Mouse (Mus musculus): ENCODE results near the gene Mvd. TPM values are rescaled to one million over a fixed set of nuclear protein-coding genes. Genes with fewer than 3 reads are reported as not detected.

The Mvd gene
- polyA plus RNA-seq, 1 experiment from 2014 or later = 27.1 TPM

DNA sequence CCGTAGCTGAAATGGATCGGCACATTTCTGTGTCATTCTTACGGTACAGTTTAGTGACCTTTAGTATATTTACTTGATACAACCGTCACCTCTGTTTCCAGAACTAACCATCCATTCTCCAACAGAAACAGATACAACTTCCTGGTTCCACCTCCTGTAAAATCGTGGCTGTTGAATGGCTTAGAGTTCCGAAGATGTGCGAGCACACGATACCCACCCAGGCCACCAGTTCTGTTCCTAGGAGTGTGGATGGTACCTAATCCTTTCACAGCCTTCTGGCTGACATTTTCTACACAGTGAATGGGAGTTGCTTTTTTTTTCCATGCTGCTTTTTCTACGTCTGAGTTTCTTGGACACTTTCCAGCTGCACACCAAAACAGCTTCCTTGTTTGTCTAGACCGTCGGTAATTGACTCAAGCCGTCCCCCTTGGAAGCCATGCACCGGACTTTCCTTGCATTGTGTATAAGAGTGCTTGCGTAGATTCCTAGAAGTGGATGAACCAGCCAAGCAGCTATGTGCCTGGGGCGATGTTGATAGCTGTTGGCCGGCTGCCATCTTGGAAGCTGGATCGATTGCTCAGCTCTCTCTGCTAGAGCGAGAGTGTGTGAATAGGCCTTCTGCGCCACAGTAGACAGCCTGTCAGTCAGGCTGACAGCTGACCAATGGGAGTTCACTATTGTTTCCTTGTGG, 981 bp upstream of the Mvd start:
- Histone ChIP-seq H3K4me3 (ENCODE audit: low read depth, low read length) (peak overlapping the region; percentile 56), H3K27me3 (replicated peaks; ENCODE audit: control insufficient read depth, insufficient read depth, low read length) (no peaks in the 10 kb centered on the region), H3K4me1 (ENCODE audit: control insufficient read depth, insufficient read depth, low read length) (peaks cover 15% of the 10 kb centered on the region), H3K4me2 (ENCODE audit: low read depth, low read length) (peak overlapping the region; percentile 82), H3K27ac (replicated peaks; ENCODE audit: low read depth, low read length) (peak overlapping the region; percentile 91), H3K9ac (ENCODE audit: low read depth, low read length) (peak overlapping the region; percentile 71), H3K36me3 (ENCODE audit: control insufficient read depth, insufficient read depth, low read length) (0 out of 2 replicates have a peak, but pooled peaks cover 6% of the 10 kb centered on the region), H3K9me3 (ENCODE audit: control insufficient read depth, low read length) (no peaks in the 10 kb centered on the region)
- peak; percentile 39 for ATAC-seq (ENCODE audit: low read depth)
- peak; percentile 94 for DNase-seq (ENCODE audit: low spot score)
- WGBS = 4% methylated on average over 19 of the region's 19 CpGs

DNA sequence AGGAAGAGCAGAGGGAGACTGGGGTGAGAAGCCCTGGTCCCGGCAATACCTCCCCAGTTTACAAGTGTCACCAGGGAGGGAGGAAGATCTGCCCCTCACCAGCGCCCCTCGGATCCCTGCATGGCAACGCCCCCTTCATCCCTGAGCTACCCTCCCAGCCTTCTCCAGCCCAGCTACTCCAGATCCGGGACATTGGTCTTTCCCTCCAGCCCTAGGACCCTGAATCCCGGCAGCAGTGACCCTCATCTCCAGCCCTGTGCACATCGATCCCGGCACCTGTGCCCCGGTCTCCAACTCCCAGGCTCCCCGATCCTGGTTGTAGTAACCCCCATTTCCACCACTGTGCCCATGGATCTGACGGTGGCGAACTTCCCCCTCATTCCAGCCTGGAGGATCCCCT, 441 bp downstream of the Mvd start:
- no peaks in the 10 kb centered on the region for H3K27me3 ChIP-seq (replicated peaks; ENCODE audit: control insufficient read depth, insufficient read depth, low read length)
- DNase-seq (ENCODE audit: low spot score) (no peak), ATAC-seq (ENCODE audit: low read depth) (peak; percentile 4; the same call in 1 of the 2 replicates)
- H3K36me3 ChIP-seq (ENCODE audit: control insufficient read depth, insufficient read depth, low read length) = peaks cover 12% of the 10 kb centered on the region; the same call in 1 of the 2 replicates
- H3K9me3 ChIP-seq (ENCODE audit: control insufficient read depth, low read length) = no peaks in the 10 kb centered on the region
- peaks cover 15% of the 10 kb centered on the region for H3K4me1 ChIP-seq (ENCODE audit: control insufficient read depth, insufficient read depth, low read length)
- WGBS = 1% methylated on average over 8 of the region's 12 CpGs
- peak overlapping the region; percentile 97 for H3K4me2 ChIP-seq (ENCODE audit: low read depth, low read length)
- peak overlapping the region; percentile 73 for H3K9ac ChIP-seq (ENCODE audit: low read depth, low read length)
- H3K27ac ChIP-seq (replicated peaks; ENCODE audit: low read depth, low read length) = peak overlapping the region; percentile 71; the same call in 1 of the 2 replicates
- H3K4me3 ChIP-seq (ENCODE audit: low read depth, low read length) = peak overlapping the region; percentile 56

DNA sequence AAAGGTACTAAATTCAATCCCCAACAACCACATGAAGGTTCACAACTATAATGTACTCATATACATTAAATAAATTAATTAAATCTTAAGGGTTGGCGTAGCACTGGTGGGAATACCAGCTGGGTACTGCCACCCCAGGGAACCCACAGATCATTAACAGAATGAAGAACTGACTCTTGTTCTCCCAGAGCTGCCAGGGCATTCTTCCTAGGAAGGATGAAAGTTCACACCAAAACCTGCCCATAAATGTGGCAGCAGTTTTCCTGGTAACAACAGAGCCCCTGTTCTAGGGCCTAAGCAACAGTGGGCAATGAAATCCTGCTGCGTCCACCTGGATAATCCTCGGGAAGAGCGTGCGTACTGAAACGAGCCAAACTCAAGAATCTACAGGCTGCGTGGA, 866 bp downstream of the Mvd start:
- Histone ChIP-seq H3K9ac (ENCODE audit: low read depth, low read length) (peak overlapping the region; percentile 73), H3K4me2 (ENCODE audit: low read depth, low read length) (peak overlapping the region; percentile 97), H3K36me3 (ENCODE audit: control insufficient read depth, insufficient read depth, low read length) (peaks cover 14% of the 10 kb centered on the region; the same call in 1 of the 2 replicates), H3K27me3 (replicated peaks; ENCODE audit: control insufficient read depth, insufficient read depth, low read length) (no peaks in the 10 kb centered on the region), H3K4me3 (ENCODE audit: low read depth, low read length) (peak overlapping the region; percentile 56), H3K4me1 (ENCODE audit: control insufficient read depth, insufficient read depth, low read length) (peaks cover 15% of the 10 kb centered on the region), H3K27ac (replicated peaks; ENCODE audit: low read depth, low read length) (no peak overlapping the region), H3K9me3 (ENCODE audit: control insufficient read depth, low read length) (no peaks in the 10 kb centered on the region)
- no peak for ATAC-seq (ENCODE audit: low read depth)
- WGBS = 18% methylated on average over 7 of the region's 7 CpGs
- no peak for DNase-seq (ENCODE audit: low spot score)

DNA sequence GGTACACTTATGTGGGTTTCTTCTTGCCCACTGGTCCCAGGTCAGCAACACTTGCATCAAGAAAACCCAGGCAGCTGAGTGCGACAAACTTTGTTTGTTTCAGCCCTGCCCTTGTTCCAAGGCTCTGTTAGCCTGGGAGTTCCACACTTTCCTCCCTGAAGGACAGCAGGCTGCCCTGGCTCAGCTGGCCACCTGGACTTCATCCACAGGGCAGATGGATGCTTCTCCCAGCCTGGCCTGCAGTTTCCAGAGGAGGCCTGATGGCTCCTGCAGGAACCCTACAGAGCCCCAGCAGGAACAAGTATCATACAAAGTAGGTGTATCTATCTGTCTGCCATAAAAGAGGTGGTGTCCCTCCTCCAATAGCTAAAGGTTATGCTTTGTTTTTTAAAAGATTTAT, 1.9 kb downstream of the Mvd start:
- peaks cover 24% of the 10 kb centered on the region for H3K36me3 ChIP-seq (ENCODE audit: control insufficient read depth, insufficient read depth, low read length)
- no peak overlapping the region for H3K4me3 ChIP-seq (ENCODE audit: low read depth, low read length)
- no peak overlapping the region for H3K4me2 ChIP-seq (ENCODE audit: low read depth, low read length)
- no peak overlapping the region for H3K27ac ChIP-seq (replicated peaks; ENCODE audit: low read depth, low read length)
- H3K4me1 ChIP-seq (ENCODE audit: control insufficient read depth, insufficient read depth, low read length) = peaks cover 15% of the 10 kb centered on the region
- 100% methylated on average over 1 of the region's 1 CpGs for WGBS
- no peak for ATAC-seq (ENCODE audit: low read depth)
- no peaks in the 10 kb centered on the region for H3K27me3 ChIP-seq (replicated peaks; ENCODE audit: control insufficient read depth, insufficient read depth, low read length)
- 0 out of 2 replicates have a peak overlapping the region, but pooled peaks have one; percentile 30 for H3K9ac ChIP-seq (ENCODE audit: low read depth, low read length)
- DNase-seq (ENCODE audit: low spot score) = no peak
- no peaks in the 10 kb centered on the region for H3K9me3 ChIP-seq (ENCODE audit: control insufficient read depth, low read length)

DNA sequence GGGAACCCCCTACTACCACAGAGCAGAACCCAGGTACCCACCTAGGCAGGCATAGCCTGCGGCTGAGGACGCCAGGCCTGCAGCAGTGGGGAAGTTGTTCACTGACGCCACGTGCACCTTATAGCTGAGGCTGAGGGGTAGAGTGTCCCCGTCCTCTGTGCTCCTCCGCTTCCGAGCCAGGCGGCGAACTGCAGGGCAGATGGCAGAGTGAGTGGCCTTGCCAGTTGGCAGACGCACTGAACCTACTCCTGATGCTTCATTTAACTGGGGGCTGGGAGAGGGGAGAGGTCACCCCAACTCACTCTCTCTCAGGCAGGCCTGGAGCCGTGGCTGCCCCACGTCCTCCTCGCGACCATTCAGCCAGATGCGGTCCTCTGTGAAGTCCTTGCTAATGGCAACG, 3.9 kb downstream of the Mvd start:
- ATAC-seq (ENCODE audit: low read depth) (no peak), DNase-seq (ENCODE audit: low spot score) (no peak)
- no peak overlapping the region for H3K9ac ChIP-seq (ENCODE audit: low read depth, low read length)
- H3K9me3 ChIP-seq (ENCODE audit: control insufficient read depth, low read length) = no peaks in the 10 kb centered on the region
- H3K27me3 ChIP-seq (replicated peaks; ENCODE audit: control insufficient read depth, insufficient read depth, low read length) = no peaks in the 10 kb centered on the region
- WGBS = 94% methylated on average over 16 of the region's 16 CpGs
- no peak overlapping the region for H3K4me3 ChIP-seq (ENCODE audit: low read depth, low read length)
- peaks cover 42% of the 10 kb centered on the region for H3K36me3 ChIP-seq (ENCODE audit: control insufficient read depth, insufficient read depth, low read length)
- no peak overlapping the region for H3K27ac ChIP-seq (replicated peaks; ENCODE audit: low read depth, low read length)
- H3K4me1 ChIP-seq (ENCODE audit: control insufficient read depth, insufficient read depth, low read length) = peaks cover 5% of the 10 kb centered on the region
- no peak overlapping the region for H3K4me2 ChIP-seq (ENCODE audit: low read depth, low read length)

DNA sequence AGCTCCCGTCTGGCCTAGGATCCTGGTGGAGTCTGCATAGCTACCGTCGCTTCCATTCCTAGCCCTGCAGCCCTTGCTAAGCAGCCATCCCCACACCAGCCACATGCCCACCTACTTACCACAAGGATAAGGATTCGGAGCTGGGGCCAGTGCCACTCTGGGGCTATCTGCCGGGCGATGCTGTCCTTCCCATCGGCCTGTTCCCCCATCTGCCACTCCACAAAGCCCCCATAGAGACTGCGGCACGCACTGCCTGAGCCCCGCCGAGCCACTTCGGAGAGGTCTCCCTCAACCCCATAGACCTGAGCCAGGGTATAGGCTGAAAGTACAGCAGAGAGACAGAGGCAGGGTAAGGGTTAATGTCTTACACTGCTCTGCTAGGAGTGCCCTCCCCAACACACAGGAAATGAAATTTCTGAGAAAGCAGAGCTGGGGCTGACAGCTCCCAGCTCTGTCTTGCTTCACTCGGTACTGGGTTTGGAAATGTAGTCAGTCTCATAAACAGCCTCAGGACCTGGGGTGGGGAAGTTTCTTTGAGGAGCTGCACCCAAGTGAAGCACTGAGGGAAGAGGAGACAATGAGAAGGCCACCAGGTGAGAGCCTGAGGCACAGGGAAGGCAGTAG, 5.4 kb downstream of the Mvd start:
- ATAC-seq (ENCODE audit: low read depth) = no peak
- Histone ChIP-seq H3K4me2 (ENCODE audit: low read depth, low read length) (no peak overlapping the region), H3K27ac (replicated peaks; ENCODE audit: low read depth, low read length) (no peak overlapping the region), H3K9me3 (ENCODE audit: control insufficient read depth, low read length) (no peaks in the 10 kb centered on the region), H3K36me3 (ENCODE audit: control insufficient read depth, insufficient read depth, low read length) (peaks cover 48% of the 10 kb centered on the region), H3K4me1 (ENCODE audit: control insufficient read depth, insufficient read depth, low read length) (peaks cover 5% of the 10 kb centered on the region), H3K4me3 (ENCODE audit: low read depth, low read length) (no peak overlapping the region), H3K9ac (ENCODE audit: low read depth, low read length) (no peak overlapping the region), H3K27me3 (replicated peaks; ENCODE audit: control insufficient read depth, insufficient read depth, low read length) (no peaks in the 10 kb centered on the region)
- DNase-seq (ENCODE audit: low spot score) = no peak
- 83% methylated on average over 13 of the region's 13 CpGs for WGBS

DNA sequence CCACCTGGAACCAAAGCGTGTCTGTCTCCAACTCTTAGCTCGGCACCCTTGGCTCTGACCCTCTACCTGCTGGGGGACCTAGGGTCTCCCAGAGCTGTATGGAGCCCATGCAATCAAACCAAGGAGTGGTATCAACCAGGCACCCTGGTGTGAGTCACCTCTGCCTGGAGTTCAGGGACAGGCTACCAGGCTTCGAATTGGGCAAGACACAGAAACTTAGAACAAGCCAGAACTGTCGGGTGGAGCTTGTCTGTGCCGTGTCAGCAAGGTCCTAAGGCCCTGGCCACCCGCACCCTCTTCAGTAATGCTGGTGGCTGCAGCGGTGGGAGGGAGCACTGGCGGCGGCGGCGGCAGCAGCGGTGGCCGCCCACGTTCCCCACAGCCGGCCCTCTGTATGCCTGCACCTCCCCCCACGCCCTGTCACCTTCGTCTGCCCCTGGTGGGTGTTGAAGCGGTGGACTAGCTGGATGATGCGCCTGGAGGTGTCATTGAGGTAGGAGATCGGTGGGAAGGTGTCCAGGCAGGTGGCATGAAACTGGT, 6.6 kb downstream of the Mvd start:
- no peak overlapping the region for H3K4me2 ChIP-seq (ENCODE audit: low read depth, low read length)
- WGBS = 87% methylated on average over 13 of the region's 20 CpGs
- no peak overlapping the region for H3K9ac ChIP-seq (ENCODE audit: low read depth, low read length)
- DNase-seq (ENCODE audit: low spot score) = no peak
- H3K4me3 ChIP-seq (ENCODE audit: low read depth, low read length) = no peak overlapping the region
- no peaks in the 10 kb centered on the region for H3K9me3 ChIP-seq (ENCODE audit: control insufficient read depth, low read length)
- H3K36me3 ChIP-seq (ENCODE audit: control insufficient read depth, insufficient read depth, low read length) = peaks cover 48% of the 10 kb centered on the region
- no peaks in the 10 kb centered on the region for H3K27me3 ChIP-seq (replicated peaks; ENCODE audit: control insufficient read depth, insufficient read depth, low read length)
- no peak for ATAC-seq (ENCODE audit: low read depth)
- no peak overlapping the region for H3K27ac ChIP-seq (replicated peaks; ENCODE audit: low read depth, low read length)
- H3K4me1 ChIP-seq (ENCODE audit: control insufficient read depth, insufficient read depth, low read length) = peaks cover 4% of the 10 kb centered on the region

DNA sequence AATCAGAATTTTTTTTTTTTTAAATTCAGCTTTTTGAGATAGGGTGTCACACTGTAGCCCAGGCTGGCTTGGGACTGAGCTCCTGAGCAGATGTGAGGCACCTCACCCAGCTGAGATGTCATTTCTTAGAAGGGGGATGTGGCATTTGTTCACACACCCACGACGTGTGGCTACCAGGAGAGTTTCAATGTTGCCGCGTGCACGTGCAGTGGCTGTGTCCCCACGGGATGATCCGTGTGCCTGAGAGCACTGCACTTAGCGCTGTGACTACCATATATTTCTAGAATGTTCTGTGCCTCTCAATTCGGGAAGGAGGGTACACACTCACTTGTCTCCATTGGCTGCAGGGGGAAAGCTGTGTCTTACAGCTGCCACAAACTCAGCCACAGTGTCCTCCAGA, 7.1 kb downstream of the Mvd start:
- no peak overlapping the region for H3K4me3 ChIP-seq (ENCODE audit: low read depth, low read length)
- H3K4me2 ChIP-seq (ENCODE audit: low read depth, low read length) = no peak overlapping the region
- no peak for ATAC-seq (ENCODE audit: low read depth)
- peaks cover 48% of the 10 kb centered on the region for H3K36me3 ChIP-seq (ENCODE audit: control insufficient read depth, insufficient read depth, low read length)
- H3K27ac ChIP-seq (replicated peaks; ENCODE audit: low read depth, low read length) = no peak overlapping the region
- H3K9me3 ChIP-seq (ENCODE audit: control insufficient read depth, low read length) = no peaks in the 10 kb centered on the region
- DNase-seq (ENCODE audit: low spot score) = no peak
- H3K4me1 ChIP-seq (ENCODE audit: control insufficient read depth, insufficient read depth, low read length) = peaks cover 7% of the 10 kb centered on the region
- H3K9ac ChIP-seq (ENCODE audit: low read depth, low read length) = no peak overlapping the region
- 93% methylated on average over 9 of the region's 9 CpGs for WGBS
- no peaks in the 10 kb centered on the region for H3K27me3 ChIP-seq (replicated peaks; ENCODE audit: control insufficient read depth, insufficient read depth, low read length)

All from embryonic facial prominence, embryonic 14.5 days (tissue).